Mouse (Mus musculus) MEL (cell line): ENCODE measurements around the gene Mylk4. TPM values are rescaled to one million over a fixed set of nuclear protein-coding genes. Genes with fewer than 3 reads are reported as not detected.

Experiments
- DNase-seq: peaks from one replicate; pipeline ENCODE4 v3.0.0; 2011; ENCODE audit warnings: low read depth, low spot score
- H3K27ac ChIP-seq: 2 replicates; pipeline ENCODE4 v1.5.1; 2012; ENCODE audit warnings: low read depth, mild to moderate bottlenecking, control low read depth, low read length, moderate library complexity; ENCODE audit not compliant: control insufficient read depth
- H3K27me3 ChIP-seq, 2 experiments: fragments of 150-350 bp in 1 of 2; sonication (generic) in 1 of 2; 2 replicates each; pipeline ENCODE4 v1.6.1; 2012; ENCODE audit warnings: low read length in 2 of 2, mild to moderate bottlenecking in 2 of 2, improper control_type of control experiment in 1 of 2, moderate library complexity in 1 of 2; ENCODE audit not compliant: insufficient read depth in 2 of 2, control insufficient read depth in 1 of 2
- H3K36me3 ChIP-seq, 2 experiments: 2 replicates each; pipeline ENCODE4 v1.6.1; 2012 to 2014; ENCODE audit warnings: low read length in 2 of 2, improper control_type of control experiment in 1 of 2, inconsistent platforms in 1 of 2, mild to moderate bottlenecking in 1 of 2; ENCODE audit not compliant: insufficient read depth in 2 of 2, control insufficient read depth in 1 of 2
- H3K4me1 ChIP-seq, 2 experiments: fragments of 150-350 bp in 1 of 2; sonication (generic) in 1 of 2; 2 replicates each; pipeline ENCODE4 v1.6.1; 2012; ENCODE audit warnings: low read length in 2 of 2, improper control_type of control experiment in 1 of 2, mild to moderate bottlenecking in 1 of 2; ENCODE audit not compliant: insufficient read depth in 2 of 2, control insufficient read depth in 1 of 2
- H3K4me3 ChIP-seq, 2 experiments: fragments of 150-350 bp in 1 of 2; sonication (generic) in 1 of 2; 2 replicates each; pipeline ENCODE4 v1.5.1; 2012; ENCODE audit warnings: low read depth in 2 of 2, low read length in 2 of 2, mild to moderate bottlenecking in 2 of 2, moderate library complexity in 2 of 2, control low read depth in 1 of 2, improper control_type of control experiment in 1 of 2; ENCODE audit not compliant: control insufficient read depth in 1 of 2, insufficient read depth in 1 of 2
- H3K79me2 ChIP-seq: 2 replicates; pipeline ENCODE4 v1.6.1; 2012; ENCODE audit warnings: mild to moderate bottlenecking, low read length, moderate library complexity; ENCODE audit not compliant: control insufficient read depth, poor library complexity, insufficient read depth
- H3K9ac ChIP-seq: 2 replicates; pipeline ENCODE4 v1.6.1; 2012; ENCODE audit warnings: low read depth, mild to moderate bottlenecking, control low read depth, low read length, moderate library complexity; ENCODE audit not compliant: control insufficient read depth, poor library complexity, severe bottlenecking
- H3K9me3 ChIP-seq: fragments of 150-350 bp; sonication (generic); replicated peaks from 2 replicates; pipeline ENCODE4 v1.6.1; 2012; ENCODE audit warnings: mild to moderate bottlenecking, low read length, improper control_type of control experiment, moderate library complexity; ENCODE audit not compliant: insufficient read depth
- CHD1 ChIP-seq: IDR thresholded peaks from 2 replicates; pipeline ENCODE4 v1.6.1; 2012; ENCODE audit warnings: low read depth, mild to moderate bottlenecking, inconsistent platforms, low read length, improper control_type of control experiment
- CHD2 ChIP-seq: IDR thresholded peaks from 2 replicates; pipeline ENCODE4 v1.6.1; 2011; ENCODE audit warnings: low read length, improper control_type of control experiment
- ELF1 ChIP-seq: IDR thresholded peaks from 2 replicates; pipeline ENCODE4 v1.6.1; 2014; ENCODE audit warnings: low read depth, mild to moderate bottlenecking, inconsistent platforms, low read length, improper control_type of control experiment, moderate library complexity
- ETS1 ChIP-seq: IDR thresholded peaks from 2 replicates; pipeline ENCODE4 v1.6.1; 2012; ENCODE audit warnings: low read depth, mild to moderate bottlenecking, inconsistent platforms, low read length, improper control_type of control experiment, moderate library complexity
- GABPA ChIP-seq: IDR thresholded peaks from 2 replicates; pipeline ENCODE4 v1.6.1; 2012; ENCODE audit warnings: low read depth, mild to moderate bottlenecking, inconsistent platforms, low read length, improper control_type of control experiment, moderate library complexity
- GATA1 ChIP-seq: IDR thresholded peaks from 2 replicates; pipeline ENCODE4 v1.6.1; 2011; ENCODE audit warnings: low read depth, low read length, improper control_type of control experiment
- JUND ChIP-seq: IDR thresholded peaks from 2 replicates; pipeline ENCODE4 v1.6.1; 2011; ENCODE audit warnings: low read depth, mild to moderate bottlenecking, improper control_type of control experiment, low read length
- KAT2A ChIP-seq: conservative IDR thresholded peaks from 2 replicates; pipeline ENCODE4 v1.6.1; 2012; ENCODE audit warnings: low read depth, low read length, improper control_type of control experiment, inconsistent platforms
- MAFK ChIP-seq: IDR thresholded peaks from 2 replicates; pipeline ENCODE4 v1.6.1; 2011; ENCODE audit warnings: low read depth, mild to moderate bottlenecking, low read length, improper control_type of control experiment, borderline replicate concordance
- NRF1 ChIP-seq: IDR thresholded peaks from 2 replicates; pipeline ENCODE4 v1.6.1; 2014; ENCODE audit warnings: low read depth, mild to moderate bottlenecking, inconsistent platforms, low read length, improper control_type of control experiment, moderate library complexity; ENCODE audit not compliant: poor library complexity, insufficient read depth, severe bottlenecking
- POLR2AphosphoS5 ChIP-seq: IDR thresholded peaks from 2 replicates; pipeline ENCODE4 v1.6.1; 2012; ENCODE audit warnings: low read depth, borderline replicate concordance, mild to moderate bottlenecking, inconsistent platforms, low read length, moderate library complexity, mixed read lengths
- RCOR1 ChIP-seq: IDR thresholded peaks from 2 replicates; pipeline ENCODE4 v1.6.1; 2012; ENCODE audit warnings: low read depth, mild to moderate bottlenecking, inconsistent platforms, low read length, improper control_type of control experiment
- SMC3 ChIP-seq: IDR thresholded peaks from 2 replicates; pipeline ENCODE4 v1.6.1; 2011; ENCODE audit warnings: low read depth, low read length, improper control_type of control experiment
- TBP ChIP-seq: IDR thresholded peaks from 2 replicates; pipeline ENCODE4 v1.8.0; 2011; ENCODE audit warnings: low read depth, low read length, improper control_type of control experiment
- TCF12 ChIP-seq: IDR thresholded peaks from 2 replicates; pipeline ENCODE4 v1.6.1; 2014; ENCODE audit warnings: low read depth, mild to moderate bottlenecking, inconsistent platforms, low read length, improper control_type of control experiment, moderate library complexity
- ZC3H11A ChIP-seq: IDR thresholded peaks from 2 replicates; pipeline ENCODE4 v1.6.1; 2012; ENCODE audit warnings: low read depth, mild to moderate bottlenecking, inconsistent platforms, low read length, improper control_type of control experiment
- ZKSCAN1 ChIP-seq: IDR thresholded peaks from 2 replicates; pipeline ENCODE4 v1.6.1; 2012; ENCODE audit warnings: low read depth, mild to moderate bottlenecking, inconsistent platforms, low read length, improper control_type of control experiment, moderate library complexity
- ZMIZ1 ChIP-seq: IDR thresholded peaks from 2 replicates; pipeline ENCODE4 v1.6.1; 2012; ENCODE audit warnings: low read depth, mild to moderate bottlenecking, inconsistent platforms, low read length, improper control_type of control experiment, moderate library complexity
- ZNF384 ChIP-seq: IDR thresholded peaks from 2 replicates; pipeline ENCODE4 v1.6.1; 2012; ENCODE audit warnings: low read depth, mild to moderate bottlenecking, inconsistent platforms, low read length, improper control_type of control experiment
- polyA plus RNA-seq, 2 experiments: library from polyadenylated mRNA; stranded (reverse) in 1 of 2; unstranded in 1 of 2; fragments of >175 nt in 1 of 2; fragments of >200 nt in 1 of 2; gene quantifications; 2 replicates each; pipeline versions ENCODE4 v1.2.1 to v1.2.4; 2012; ENCODE audit warnings: low replicate concordance in 2 of 2, low read depth in 1 of 2; ENCODE audit not compliant: insufficient read length in 2 of 2, insufficient read depth in 1 of 2, missing spikeins in 1 of 2
- total RNA-seq: library from RNA; depleted of rRNA; stranded (reverse); fragments of 300-350 nt; gene quantifications from 2 replicates; pipeline ENCODE4 v1.2.3, GENCODE M21; 2012

The Mylk4 gene
- total and polyA plus RNA-seq, 3 experiments: not detected

GRCm38 (mm10) chr13:32712568-32712967 lies 71.2 kb downstream of the Mylk4 start:
- H3K4me1 ChIP-seq: no peaks in the 10 kb centered on the region
- H3K36me3 ChIP-seq: no peaks in the 10 kb centered on the region
- no peak for TF ChIP-seq ZC3H11A
- TF ChIP-seq NRF1: no peak
- no peak for TF ChIP-seq ELF1
- TF ChIP-seq TBP: no peak
- no peak for TF ChIP-seq ZNF384
- TF ChIP-seq ZKSCAN1: no peak
- TF ChIP-seq ETS1: no peak
- TF ChIP-seq TCF12: no peak
- H3K9me3 ChIP-seq: no peaks in the 10 kb centered on the region
- H3K27ac ChIP-seq: no peak overlapping the region
- H3K4me3 ChIP-seq: no peak overlapping the region
- DNase-seq: no peak
- H3K79me2 ChIP-seq: no peaks in the 10 kb centered on the region
- no peak overlapping the region for H3K9ac ChIP-seq
- H3K27me3 ChIP-seq: peaks cover 0 to 2% of the 10 kb centered on the region in 2 experiments; a peak in 2 of 4 replicates

- Histone ChIP-seq H3K9ac (no peak overlapping the region), H3K27ac (no peak overlapping the region), H3K27me3 (no peaks in the 10 kb centered on the region; a peak in 1 of 4 replicates), H3K36me3 (no peaks in the 10 kb centered on the region), H3K79me2 (no peaks in the 10 kb centered on the region), H3K4me3 (no peak overlapping the region), H3K4me1 (no peaks in the 10 kb centered on the region), H3K9me3 (no peaks in the 10 kb centered on the region)
- no peak for TF ChIP-seq RCOR1
- no peak for TF ChIP-seq GATA1
- no peak for TF ChIP-seq GABPA
- no peak for TF ChIP-seq CHD2
- TF ChIP-seq JUND: no peak
- peak; percentile 25; the same call in 1 of the 2 replicates for TF ChIP-seq POLR2AphosphoS5
- DNase-seq: no peak
Observed at GRCm38 (mm10) chr13:32707894-32708293, 75.9 kb downstream of the Mylk4 start.

- H3K4me3 ChIP-seq: no peak overlapping the region
- no peak overlapping the region for H3K9ac ChIP-seq
- no peaks in the 10 kb centered on the region for H3K4me1 ChIP-seq
- DNase-seq: no peak
- no peaks in the 10 kb centered on the region for H3K79me2 ChIP-seq
- H3K27ac ChIP-seq: no peak overlapping the region
- TF ChIP-seq CHD1 (no peak), GABPA (no peak), RCOR1 (no peak), TCF12 (no peak), SMC3 (no peak), ZMIZ1 (no peak), KAT2A (no peak), MAFK (no peak)
- H3K27me3 ChIP-seq: peaks cover 0 to 3% of the 10 kb centered on the region in 2 experiments; a peak in 2 of 4 replicates
- H3K9me3 ChIP-seq: no peaks in the 10 kb centered on the region
- H3K36me3 ChIP-seq: no peaks in the 10 kb centered on the region
Observed at GRCm38 (mm10) chr13:32706651-32707288, 77.0 kb downstream of the Mylk4 start.
